Mouse (Mus musculus) adrenal gland, postnatal 36 days (tissue): ENCODE measurements around the gene Prim2. TPM values are rescaled to one million over a fixed set of nuclear protein-coding genes. Genes with fewer than 3 reads are reported as not detected.

Experiments
- DNase-seq, 2 experiments: peaks; one replicate each; pipeline ENCODE4 v3.0.0; 2021; ENCODE audit warnings: mixed read lengths in 1 of 2
- total RNA-seq, 2 experiments: library from RNA; stranded (reverse); gene quantifications; 2 replicates each; pipeline ENCODE4 v1.2.3; 2021

Gene Prim2
- total RNA-seq, 2 experiments from 2014 or later: 5.6 to 5.8 TPM

GRCm38 (mm10) chr1:33604087-33604699, 65.4 kb downstream of the Prim2 start:
- DNase-seq: no peak

GRCm38 (mm10) chr1:33599698-33600097, 69.9 kb downstream of the Prim2 start:
- DNase-seq: no peak

GRCm38 (mm10) chr1:33599019-33599667, 70.5 kb downstream of the Prim2 start:
- peak in 1 of 2 experiments; percentile 5 for DNase-seq

GRCm38 (mm10) chr1:33597043-33597442, 72.6 kb downstream of the Prim2 start:
- DNase-seq: no peak

GRCm38 (mm10) chr1:33595936-33596335, 73.7 kb downstream of the Prim2 start:
- no peak for DNase-seq

GRCm38 (mm10) chr1:33594966-33595365, 74.6 kb downstream of the Prim2 start:
- DNase-seq: no peak

- DNase-seq: no peak
These were observed 75.7 kb downstream of the Prim2 start for GRCm38 (mm10) chr1:33593718-33594388.

- DNase-seq: no peak
These were observed 77.5 kb downstream of the Prim2 start for GRCm38 (mm10) chr1:33591997-33592608.

GRCm38 (mm10) chr1:33590556-33591411, 78.8 kb downstream of the Prim2 start:
- DNase-seq: no peak

- DNase-seq: no peak
These were observed 80.1 kb downstream of the Prim2 start for GRCm38 (mm10) chr1:33589531-33589930.

GRCm38 (mm10) chr1:33588557-33588956, 81.0 kb downstream of the Prim2 start:
- DNase-seq: no peak

- no peak for DNase-seq
These were observed 85.0 kb downstream of the Prim2 start for GRCm38 (mm10) chr1:33584590-33584978.

GRCm38 (mm10) chr1:33583817-33584589, 85.6 kb downstream of the Prim2 start:
- no peak for DNase-seq

- no peak for DNase-seq
These were observed 91.0 kb downstream of the Prim2 start for GRCm38 (mm10) chr1:33578593-33578992.

GRCm38 (mm10) chr1:33574459-33574858, 95.1 kb downstream of the Prim2 start:
- no peak for DNase-seq

- no peak for DNase-seq
These were observed 103.7 kb downstream of the Prim2 start for GRCm38 (mm10) chr1:33565764-33566401.

GRCm38 (mm10) chr1:33564032-33564431, 105.6 kb downstream of the Prim2 start:
- no peak for DNase-seq

GRCm38 (mm10) chr1:33563611-33564010, 106.0 kb downstream of the Prim2 start:
- DNase-seq: no peak

- no peak for DNase-seq
These were observed 113.0 kb downstream of the Prim2 start for GRCm38 (mm10) chr1:33556638-33557037.

- no peak for DNase-seq
These were observed 114.0 kb downstream of the Prim2 start for GRCm38 (mm10) chr1:33555626-33556025.

GRCm38 (mm10) chr1:33551350-33551749, 118.2 kb downstream of the Prim2 start:
- DNase-seq: peak in 1 of 2 experiments; percentile 23
